ENCODE assay signal across 8 mouse cellular contexts in the genomic region with DNA sequence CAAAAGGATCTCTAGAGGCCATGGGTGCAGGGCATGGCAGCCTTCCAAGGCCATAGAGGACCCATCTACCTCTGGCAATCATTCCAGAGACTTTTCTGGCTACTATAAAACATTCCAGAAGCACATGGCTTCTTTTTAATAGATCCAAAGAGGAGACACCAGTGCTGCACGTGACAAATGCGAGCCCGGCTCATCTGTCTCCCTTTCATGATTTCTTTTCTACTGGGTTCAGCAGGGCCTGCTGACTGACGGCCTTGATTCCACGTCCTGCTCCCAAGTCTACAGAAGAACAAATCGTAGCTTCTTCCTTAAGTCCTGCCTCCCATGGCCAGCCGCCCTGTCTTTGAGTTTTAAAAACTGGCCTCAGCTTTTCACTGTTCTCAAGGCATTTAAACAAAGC. TPM values are rescaled to one million over a fixed set of nuclear protein-coding genes. Genes with fewer than 3 reads are reported as not detected.
A peak's percentile ranks its signal among the peaks of the same experiment; 100 is the strongest.
DNase-seq lines count a peak whose midpoint lies in the region; ATAC-seq and TF ChIP-seq lines count a peak whose summit lies in the region.

No protein-coding gene starts in this region.

- H3K9ac ChIP-seq in kidney, postnatal 0 days (ENCODE audit: low read depth, low read length), result no peak overlapping the region
- H3K9ac ChIP-seq in hindbrain, embryonic 13.5 days, result no peak overlapping the region
- no peak overlapping the region for H3K9ac ChIP-seq in midbrain, embryonic 16.5 days (ENCODE audit: low read depth, low read length)

- H3K27ac ChIP-seq in kidney, postnatal 0 days, result peak overlapping the region; percentile 97; the same call in 1 of the 2 replicates
- peak overlapping the region; percentile 100 for H3K27ac ChIP-seq in hindbrain, embryonic 13.5 days
- H3K27ac ChIP-seq in midbrain, embryonic 16.5 days (ENCODE audit: low read length), result peak overlapping the region; percentile 4; the same call in 1 of the 2 replicates

- WGBS in kidney, postnatal 0 days, result 68% methylated on average over 7 of the region's 7 CpGs
- WGBS in hindbrain, embryonic 13.5 days, result 57% methylated on average over 7 of the region's 7 CpGs
- 74% methylated on average over 7 of the region's 7 CpGs for WGBS in midbrain, embryonic 16.5 days

- H3K9me3 ChIP-seq in kidney, postnatal 0 days (replicated peaks; ENCODE audit: low read length), result no peaks in the 10 kb centered on the region
- no peaks in the 10 kb centered on the region for H3K9me3 ChIP-seq in hindbrain, embryonic 13.5 days
- H3K9me3 ChIP-seq in midbrain, embryonic 16.5 days (replicated peaks; ENCODE audit: control insufficient read depth, low read length, poor library complexity, severe bottlenecking), result no peaks in the 10 kb centered on the region

- ATAC-seq in kidney, postnatal 0 days (replicated peaks; ENCODE audit: low FRiP score, low read depth), result no peak
- ATAC-seq in hindbrain, embryonic 13.5 days (ENCODE audit: low FRiP score), result no peak
- no peak for ATAC-seq in midbrain, embryonic 16.5 days

- H3K36me3 ChIP-seq in kidney, postnatal 0 days (ENCODE audit: insufficient read depth, low read length), result no peaks in the 10 kb centered on the region
- H3K36me3 ChIP-seq in hindbrain, embryonic 13.5 days, result no peaks in the 10 kb centered on the region
- H3K36me3 ChIP-seq in midbrain, embryonic 16.5 days (ENCODE audit: control insufficient read depth, insufficient read depth, low read length), result no peaks in the 10 kb centered on the region

- no peaks in the 10 kb centered on the region for H3K27me3 ChIP-seq in kidney, postnatal 0 days (ENCODE audit: insufficient read depth, low read length)
- H3K27me3 ChIP-seq in hindbrain, embryonic 13.5 days, result no peaks in the 10 kb centered on the region
- no peaks in the 10 kb centered on the region for H3K27me3 ChIP-seq in midbrain, embryonic 16.5 days (ENCODE audit: control insufficient read depth, insufficient read depth, low read depth, low read length)

- H3K4me3 ChIP-seq in kidney, postnatal 0 days (replicated peaks; ENCODE audit: low read depth, low read length), result no peak overlapping the region
- no peak overlapping the region for H3K4me3 ChIP-seq in hindbrain, embryonic 13.5 days
- no peak overlapping the region for H3K4me3 ChIP-seq in midbrain, embryonic 16.5 days (ENCODE audit: low read depth, low read length)

- no peak for TF ChIP-seq CTCF in kidney, postnatal 0 days (IDR thresholded peaks at IDR 0.05; ENCODE audit: low read depth)

- peaks cover 22% of the 10 kb centered on the region for H3K4me1 ChIP-seq in kidney, postnatal 0 days (replicated peaks; ENCODE audit: insufficient read depth, low read length)
- peaks cover 34% of the 10 kb centered on the region for H3K4me1 ChIP-seq in hindbrain, embryonic 13.5 days (replicated peaks)
- H3K4me1 ChIP-seq in midbrain, embryonic 16.5 days (ENCODE audit: control insufficient read depth, insufficient read depth, low read length), result peaks cover 22% of the 10 kb centered on the region

- H3K4me2 ChIP-seq in kidney, postnatal 0 days (ENCODE audit: low read length), result no peak overlapping the region
- H3K4me2 ChIP-seq in hindbrain, embryonic 13.5 days, result no peak overlapping the region
- H3K4me2 ChIP-seq in midbrain, embryonic 16.5 days (ENCODE audit: low read length), result no peak overlapping the region

- peak; percentile 57 for DNase-seq in cerebellum, adult 9-10 months
- DNase-seq in cerebellum, postnatal 10 days, result no peak
- no peak for DNase-seq in kidney, postnatal 0 days (ENCODE audit: low spot score)
- DNase-seq in kidney, postnatal 14 days, result no peak
- DNase-seq in frontal cortex, postnatal 14 days (ENCODE audit: low spot score in 2 of 2), result no peak
- DNase-seq in thymus, postnatal 4 days, result no peak

RNA-seq across cellular contexts. Expression of a gene that starts 1.7 kb away (rescaled TPM):
- 1.9 TPM in 2 replicates for polyA plus RNA-seq in kidney, postnatal 0 days (2015; fragmentation: Nextera tagmentation; extraction: Ambion mirVana)
- polyA plus RNA-seq in hindbrain, embryonic 13.5 days (2015; fragmentation: Nextera tagmentation; extraction: Ambion mirVana), result 7.9 and 8.6 TPM in 2 replicates
- polyA plus RNA-seq in midbrain, embryonic 16.5 days (2015; fragmentation: Nextera tagmentation; extraction: Ambion mirVana), result 9.4 and 9.6 TPM in 2 replicates

Comparison
In these comparisons a context has a peak if more than half of its experiments do, and no peak if none do; other contexts are left out.
1. H3K27ac ChIP-seq: peak in every context shown above with its lines; median percentile 100 in hindbrain, embryonic 13.5 days; 97 in kidney, postnatal 0 days; 4 in midbrain, embryonic 16.5 days.